Mouse (Mus musculus): ENCODE measurements around the gene Vsig10l. TPM values are rescaled to one million over a fixed set of nuclear protein-coding genes. Genes with fewer than 3 reads are reported as not detected.
A peak's percentile ranks its signal among the peaks of the same experiment; 100 is the strongest.

Vsig10l gene
- total RNA-seq, 2 experiments from 2014 or later: 1.7 TPM

GRCm38 (mm10) chr7:43452609-43453008 lies 10.3 kb upstream of the Vsig10l start:
- no peak for DNase-seq
- intact Hi-C loops (cut with DNase I): no loop called here

- intact Hi-C loops (cut with DNase I): no loop called here
- DNase-seq: no peak
Observed at GRCm38 (mm10) chr7:43453599-43454355, 9.2 kb upstream of the Vsig10l start.

GRCm38 (mm10) chr7:43454371-43454770 lies 8.6 kb upstream of the Vsig10l start:
- intact Hi-C loops (cut with DNase I): no loop called here
- no peak for DNase-seq

GRCm38 (mm10) chr7:43463976-43464375 lies 1.0 kb downstream of the Vsig10l start:
- intact Hi-C loops (cut with DNase I): no loop called here
- no peak for DNase-seq

GRCm38 (mm10) chr7:43464864-43465343 lies 2.0 kb downstream of the Vsig10l start:
- DNase-seq: peak in 1 of 2 experiments; percentile 21
- intact Hi-C loops (cut with DNase I): no loop called here

- DNase-seq: peak; percentile 79 to 81
- intact Hi-C loops (cut with DNase I): loop anchor here (1.0 kb wide), 1 partner anchor 42 kb away; no protein-coding TSS in a partner anchor
Observed at GRCm38 (mm10) chr7:43465344-43466098, 2.6 kb downstream of the Vsig10l start.

- DNase-seq: peak; percentile 69 to 75
- intact Hi-C loops (cut with DNase I): loop anchor here (1.0 kb wide), 1 partner anchor 43 kb away; no protein-coding TSS in a partner anchor
Observed at GRCm38 (mm10) chr7:43466099-43466694, 3.2 kb downstream of the Vsig10l start.

GRCm38 (mm10) chr7:43470373-43470772 lies 7.4 kb downstream of the Vsig10l start:
- DNase-seq: no peak
- intact Hi-C loops (cut with DNase I): no loop called here

GRCm38 (mm10) chr7:43475706-43476105 lies 12.8 kb downstream of the Vsig10l start:
- intact Hi-C loops (cut with DNase I): no loop called here
- DNase-seq: no peak

- intact Hi-C loops (cut with DNase I): no loop called here
Observed at GRCm38 (mm10) chr7:43476376-43476775, 13.4 kb downstream of the Vsig10l start.

GRCm38 (mm10) chr7:43481191-43481590 lies 18.2 kb downstream of the Vsig10l start:
- intact Hi-C loops (cut with DNase I): no loop called here
- no peak for DNase-seq

More at GRCm38 (mm10) chr7:43476376-43476775, 13.4 kb downstream of the Vsig10l start:
- DNase-seq: no peak

GRCm38 (mm10) chr7:43482090-43482716 lies 19.3 kb downstream of the Vsig10l start:
- DNase-seq: no peak
- intact Hi-C loops (cut with DNase I): no loop called here

- intact Hi-C loops (cut with DNase I): no loop called here
- DNase-seq: no peak
Observed at GRCm38 (mm10) chr7:43483236-43483635, 20.3 kb downstream of the Vsig10l start.

- intact Hi-C loops (cut with DNase I): no loop called here
- no peak for DNase-seq
Observed at GRCm38 (mm10) chr7:43488646-43489045, 25.7 kb downstream of the Vsig10l start.

GRCm38 (mm10) chr7:43489631-43490125 lies 26.7 kb downstream of the Vsig10l start, which contains the start of gene Iglon5:
TSS of gene Iglon5 (minus strand) at chr7:43490075.
- no peak for DNase-seq
- intact Hi-C loops (cut with DNase I): no loop called here

GRCm38 (mm10) chr7:43490182-43490584 lies 27.2 kb downstream of the Vsig10l start:
- DNase-seq: peak in 1 of 2 experiments; percentile 17
- intact Hi-C loops (cut with DNase I): no loop called here

- intact Hi-C loops (cut with DNase I): no loop called here
- DNase-seq: no peak
Observed at GRCm38 (mm10) chr7:43490861-43491260, 27.9 kb downstream of the Vsig10l start.

GRCm38 (mm10) chr7:43495343-43496021 lies 32.5 kb downstream of the Vsig10l start:
- intact Hi-C loops (cut with DNase I): no loop called here

GRCm38 (mm10) chr7:43511707-43512478 lies 48.9 kb downstream of the Vsig10l start:
- intact Hi-C loops (cut with DNase I): no loop called here

More at GRCm38 (mm10) chr7:43495343-43496021, 32.5 kb downstream of the Vsig10l start:
- DNase-seq: no peak

More at GRCm38 (mm10) chr7:43511707-43512478, 48.9 kb downstream of the Vsig10l start:
- DNase-seq: no peak

Data from gastrocnemius, postnatal 36 days (tissue).